In the genomic region with DNA sequence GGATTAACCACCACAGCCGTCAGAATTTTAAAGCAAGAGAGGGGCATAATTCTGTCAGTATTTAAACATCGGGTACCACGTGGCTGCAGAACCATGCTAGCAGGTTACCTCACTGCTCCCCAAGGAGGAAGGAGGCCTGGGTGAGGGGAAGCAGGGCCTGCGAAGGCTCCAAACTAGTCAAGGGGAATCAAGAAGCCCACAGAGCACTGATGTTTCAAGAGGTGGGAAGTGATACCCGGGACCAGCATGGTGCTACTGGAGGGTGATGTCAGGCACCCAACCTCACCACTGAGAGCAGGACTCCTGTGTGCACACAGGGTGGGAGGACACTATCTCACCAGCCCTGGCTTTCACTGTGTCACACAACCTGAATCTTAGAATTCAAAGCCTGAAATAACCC, we compare ENCODE assay signal across 20 mouse cellular contexts. TPM values are rescaled to one million over a fixed set of nuclear protein-coding genes. Genes with fewer than 3 reads are reported as not detected.
DNase-seq lines count a peak whose midpoint lies in the region; ATAC-seq lines count a peak whose summit lies in the region.
"Had no signal": no experiment of that assay in that cellular context is flagged by ENCODE, and none has a peak within 500 bp of the region (broad histone marks: within the 10 kb centered on the region; RNA-seq: fewer than 3 reads in every experiment).

No protein-coding gene starts in this region.

- no peak for DNase-seq in frontal cortex, postnatal 25 days (ENCODE audit: low spot score in 2 of 2)
- DNase-seq in kidney, postnatal 36 days, result no peak
- DNase-seq in spleen, adult 12 weeks (ENCODE audit: low spot score), result no peak
- DNase-seq in cerebellum, adult 18-20 months, result no peak
- DNase-seq: adrenal gland, adult 2 months; adrenal gland, postnatal 10 days; adrenal gland, postnatal 25 days; B cell, adult 2 months; cerebellum, adult 11 months; cerebellum, adult 2 months; cerebellum, adult 9-10 months; cerebellum, postnatal 10 days; cerebellum, postnatal 25 days; embryo, embryonic 11 days had no signal

- peak; percentile 16; the same call in 1 of the 2 replicates for ATAC-seq in frontal cortex, adult (ENCODE audit: low TSS enrichment)
- peak; percentile 85 for ATAC-seq in granulocyte monocyte progenitor cell, adult 5-6 weeks (replicated peaks; ENCODE audit: poor library complexity, severe bottlenecking)
- ATAC-seq in megakaryocyte progenitor cell, adult 5-6 weeks (replicated peaks; ENCODE audit: poor library complexity), result peak; percentile 74
- ATAC-seq: CD4-positive, CD25-positive, alpha-beta regulatory T cell, adult 4 months; forebrain, embryonic 14.5 days; forebrain, embryonic 16.5 days had no signal

RNA-seq across cellular contexts. Expression of a gene that starts 36.9 kb away (rescaled TPM):
- total RNA-seq in granulocyte monocyte progenitor cell, adult 5-6 weeks (2014; fragmentation: Nextera tagmentation), result 69.1 and 70.9 TPM in 2 replicates
- total RNA-seq in granulocyte monocyte progenitor cell, adult 5-6 weeks (2017), result 53.0 and 67.7 TPM in 2 replicates
- 36.9 and 39.3 TPM in 2 replicates for total RNA-seq in megakaryocyte progenitor cell, adult 5-6 weeks (2015)
- total RNA-seq in megakaryocyte progenitor cell, adult 5-6 weeks (2017), result 71.9 and 78.3 TPM in 2 replicates

Comparison
In these comparisons a context has a peak if more than half of its experiments do, and no peak if none do; other contexts are left out.
1. ATAC-seq: peak in every context shown above with its lines; median percentile 85 in granulocyte monocyte progenitor cell, adult 5-6 weeks; 74 in megakaryocyte progenitor cell, adult 5-6 weeks; 16 in frontal cortex, adult.